Mouse (Mus musculus): ENCODE data around the gene Gm17349. TPM values are rescaled to one million over a fixed set of nuclear protein-coding genes. Genes with fewer than 3 reads are reported as not detected.

The Gm17349 gene
- polyA plus RNA-seq, 1 experiment from 2014 or later: not detected

GRCm38 (mm10) chr15:99653291-99653690, 52.0 kb downstream of the Gm17349 start:
- Histone ChIP-seq H3K4me2 (peak overlapping the region; percentile 71), H3K27ac (replicated peaks) (no peak overlapping the region), H3K27me3 (replicated peaks) (peaks cover 44% of the 10 kb centered on the region), H3K9ac (peak overlapping the region; percentile 73), H3K4me3 (peak overlapping the region; percentile 44), H3K9me3 (no peaks in the 10 kb centered on the region), H3K36me3 (no peaks in the 10 kb centered on the region), H3K4me1 (peaks cover 44% of the 10 kb centered on the region)
- 9% methylated on average over 8 of the region's 8 CpGs for WGBS
- ATAC-seq (ENCODE audit: extremely low read depth, insufficient number of reproducible peaks, low FRiP score, low TSS enrichment): no peak

Other genes starting within 250 kb of the Gm17349 start
- 6.8 and 7.7 TPM in 2 replicates for gene Nckap5l, start 247.7 kb downstream of the Gm17349 start, polyA plus RNA-seq (2015; fragmentation: Nextera tagmentation; extraction: Ambion mirVana)
- 10.5 and 13.7 TPM in 2 replicates for gene Bcdin3d, start 230.8 kb downstream of the Gm17349 start, polyA plus RNA-seq (2015; fragmentation: Nextera tagmentation; extraction: Ambion mirVana)
- 0.12 and 0.22 TPM in 2 replicates for gene Faim2, start 177.3 kb downstream of the Gm17349 start, polyA plus RNA-seq (2015; fragmentation: Nextera tagmentation; extraction: Ambion mirVana)
- not detected in 2 replicates for gene Aqp2, start 126.4 kb downstream of the Gm17349 start, polyA plus RNA-seq (2015; fragmentation: Nextera tagmentation; extraction: Ambion mirVana)
- 0.43 and 0.67 TPM in 2 replicates for gene Aqp5, start 114.7 kb downstream of the Gm17349 start, polyA plus RNA-seq (2015; fragmentation: Nextera tagmentation; extraction: Ambion mirVana)
- gene Aqp6, start 104.1 kb downstream of the Gm17349 start, polyA plus RNA-seq (2015; fragmentation: Nextera tagmentation; extraction: Ambion mirVana): not detected in 2 replicates
- gene Racgap1, start 53.8 kb downstream of the Gm17349 start, polyA plus RNA-seq (2015; fragmentation: Nextera tagmentation; extraction: Ambion mirVana): 119 and 125 TPM in 2 replicates
- 1.6 and 1.8 TPM in 2 replicates for gene Asic1, start 35.1 kb downstream of the Gm17349 start, polyA plus RNA-seq (2015; fragmentation: Nextera tagmentation; extraction: Ambion mirVana)
- 22.1 and 22.3 TPM in 2 replicates for gene Smarcd1, start 3.4 kb downstream of the Gm17349 start, polyA plus RNA-seq (2015; fragmentation: Nextera tagmentation; extraction: Ambion mirVana)
- gene Gpd1, start 12.0 kb upstream of the Gm17349 start, polyA plus RNA-seq (2015; fragmentation: Nextera tagmentation; extraction: Ambion mirVana): 1.3 and 1.8 TPM in 2 replicates
- 155 and 181 TPM in 2 replicates for gene Cox14, start 20.1 kb upstream of the Gm17349 start, polyA plus RNA-seq (2015; fragmentation: Nextera tagmentation; extraction: Ambion mirVana)
- 51.6 and 54.7 TPM in 2 replicates for gene Cers5, start 67.4 kb upstream of the Gm17349 start, polyA plus RNA-seq (2015; fragmentation: Nextera tagmentation; extraction: Ambion mirVana)
- 17.6 and 17.8 TPM in 2 replicates for gene Lima1, start 170.0 kb upstream of the Gm17349 start, polyA plus RNA-seq (2015; fragmentation: Nextera tagmentation; extraction: Ambion mirVana)